Mouse (Mus musculus): ENCODE data around the gene Glb1l.

GRCm38 (mm10) chr1:75214442-75214841, 3.8 kb upstream of the Glb1l start:
- TF ChIP-seq CTCF (IDR thresholded peaks at IDR 0.05; ENCODE audit: low read depth, low read length) (no peak), TAL1 (conservative IDR thresholded peaks at IDR 0.05; ENCODE audit: low read depth, low read length) (no peak), GATA1 (IDR thresholded peaks at IDR 0.05; ENCODE audit: borderline replicate concordance, low read length) (no peak), GATA2 (IDR thresholded peaks at IDR 0.05; ENCODE audit: borderline replicate concordance, low read depth, low read length) (no peak)

All from G1E (cell line).